ENCODE assay signal across 8 mouse cellular contexts in the genomic region with DNA sequence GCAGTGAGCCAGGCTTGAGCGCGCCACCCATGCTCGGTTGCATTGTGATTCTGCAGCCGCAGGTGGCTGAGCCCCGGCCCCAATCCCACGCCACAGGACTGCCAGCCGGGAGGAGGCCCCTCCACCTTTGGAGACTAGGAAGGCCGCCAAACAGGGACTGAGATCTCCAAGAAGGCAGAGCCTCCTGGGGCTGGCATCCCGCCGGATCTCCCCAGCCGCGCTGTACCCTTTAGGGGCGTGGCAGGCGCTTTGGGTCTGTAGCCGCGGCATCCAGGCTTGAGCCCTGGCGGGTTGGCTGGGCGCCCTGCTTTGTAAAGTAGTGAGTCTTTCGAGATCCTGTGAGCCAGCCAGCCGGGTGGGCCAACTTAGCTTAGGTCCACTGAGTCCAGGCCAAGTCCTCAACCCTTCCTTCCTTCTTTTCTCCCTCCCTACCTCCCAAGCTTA. TPM values are rescaled to one million over a fixed set of nuclear protein-coding genes. Genes with fewer than 3 reads are reported as not detected.
DNase-seq lines count a peak whose midpoint lies in the region; ATAC-seq lines count a peak whose summit lies in the region.

No protein-coding gene starts in this region.

- H3K27ac ChIP-seq in forebrain, embryonic 11.5 days (ENCODE audit: low read depth, low read length), result peak overlapping the region; percentile 74
- H3K27ac ChIP-seq in kidney, embryonic 16.5 days (ENCODE audit: low read length), result no peak overlapping the region
- H3K27ac ChIP-seq in limb, embryonic 15.5 days, result no peak overlapping the region
- no peak overlapping the region for H3K27ac ChIP-seq in stomach, embryonic 16.5 days (ENCODE audit: low read length)

- H3K4me2 ChIP-seq in forebrain, embryonic 11.5 days (ENCODE audit: low read depth, low read length, severe bottlenecking), result peak overlapping the region; percentile 86
- H3K4me2 ChIP-seq in kidney, embryonic 16.5 days (replicated peaks; ENCODE audit: low read depth, low read length), result peak overlapping the region; percentile 19
- H3K4me2 ChIP-seq in limb, embryonic 15.5 days, result 0 out of 2 replicates have a peak overlapping the region, but pooled peaks have one; percentile 31
- peak overlapping the region; percentile 55 for H3K4me2 ChIP-seq in stomach, embryonic 16.5 days (ENCODE audit: low read depth, low read length)

- peaks cover 18% of the 10 kb centered on the region for H3K9me3 ChIP-seq in megakaryocyte, embryonic 14.5 days
- H3K9me3 ChIP-seq in forebrain, embryonic 11.5 days (ENCODE audit: control insufficient read depth, low read length), result no peaks in the 10 kb centered on the region
- no peaks in the 10 kb centered on the region for H3K9me3 ChIP-seq in kidney, embryonic 16.5 days (ENCODE audit: low read length)
- H3K9me3 ChIP-seq in limb, embryonic 15.5 days, result no peaks in the 10 kb centered on the region
- H3K9me3 ChIP-seq in stomach, embryonic 16.5 days (replicated peaks; ENCODE audit: control insufficient read depth, low read length), result no peaks in the 10 kb centered on the region

- H3K9ac ChIP-seq in forebrain, embryonic 11.5 days (ENCODE audit: low read length), result peak overlapping the region; percentile 85
- H3K9ac ChIP-seq in kidney, embryonic 16.5 days (replicated peaks; ENCODE audit: low read length), result no peak overlapping the region
- no peak overlapping the region for H3K9ac ChIP-seq in limb, embryonic 15.5 days
- peak overlapping the region; percentile 54 for H3K9ac ChIP-seq in stomach, embryonic 16.5 days (ENCODE audit: low read length)

- ATAC-seq in megakaryocyte, adult 5-6 weeks (ENCODE audit: poor library complexity, severe bottlenecking), result no peak
- ATAC-seq in forebrain, embryonic 11.5 days (replicated peaks; ENCODE audit: low FRiP score), result peak; percentile 42
- ATAC-seq in kidney, embryonic 16.5 days (ENCODE audit: low FRiP score, low TSS enrichment), result peak; percentile 46; the same call in 1 of the 2 replicates
- ATAC-seq in limb, embryonic 15.5 days (ENCODE audit: insufficient number of reproducible peaks, low FRiP score, low TSS enrichment, low read depth), result no peak
- ATAC-seq in stomach, embryonic 16.5 days (ENCODE audit: insufficient read depth, low FRiP score), result no peak; the same call in 1 of the 2 replicates
- ATAC-seq in inflammation-experienced regulatory T-cells, adult 6 months, result no peak

- peak; percentile 82 for DNase-seq in forebrain, embryonic 11.5 days (ENCODE audit: low spot score)
- DNase-seq in gastrocnemius, postnatal 25 days, result no peak

- H3K27me3 ChIP-seq in megakaryocyte, embryonic 14.5 days (replicated peaks), result peaks cover 76% of the 10 kb centered on the region
- H3K27me3 ChIP-seq in forebrain, embryonic 11.5 days (ENCODE audit: control insufficient read depth, insufficient read depth, low read length), result no peaks in the 10 kb centered on the region; the same call in 1 of the 2 replicates
- H3K27me3 ChIP-seq in kidney, embryonic 16.5 days (ENCODE audit: insufficient read depth, low read length), result peaks cover 97% of the 10 kb centered on the region
- peaks cover 94% of the 10 kb centered on the region for H3K27me3 ChIP-seq in limb, embryonic 15.5 days
- peaks cover 78% of the 10 kb centered on the region for H3K27me3 ChIP-seq in stomach, embryonic 16.5 days (ENCODE audit: control insufficient read depth, insufficient read depth, low read length)

- peaks cover 9% of the 10 kb centered on the region for H3K4me1 ChIP-seq in megakaryocyte, embryonic 14.5 days
- H3K4me1 ChIP-seq in forebrain, embryonic 11.5 days (replicated peaks; ENCODE audit: control insufficient read depth, insufficient read depth, low read length), result peaks cover 36% of the 10 kb centered on the region
- no peaks in the 10 kb centered on the region for H3K4me1 ChIP-seq in kidney, embryonic 16.5 days (ENCODE audit: insufficient read depth, low read length)
- H3K4me1 ChIP-seq in limb, embryonic 15.5 days, result peaks cover 22% of the 10 kb centered on the region
- H3K4me1 ChIP-seq in stomach, embryonic 16.5 days (ENCODE audit: control insufficient read depth, insufficient read depth, low read length), result no peaks in the 10 kb centered on the region

- WGBS in forebrain, embryonic 11.5 days, result under 1% methylated on average over 20 of the region's 20 CpGs
- 0% methylated on average over 20 of the region's 20 CpGs for WGBS in kidney, embryonic 16.5 days
- WGBS in limb, embryonic 15.5 days, result 1% methylated on average over 20 of the region's 20 CpGs
- 3% methylated on average over 20 of the region's 20 CpGs for WGBS in stomach, embryonic 16.5 days

- H3K4me3 ChIP-seq in megakaryocyte, embryonic 14.5 days (replicated peaks), result peak overlapping the region; percentile 67
- H3K4me3 ChIP-seq in forebrain, embryonic 11.5 days (ENCODE audit: low read depth, low read length), result peak overlapping the region; percentile 35
- H3K4me3 ChIP-seq in kidney, embryonic 16.5 days (ENCODE audit: low read length), result peak overlapping the region; percentile 28
- H3K4me3 ChIP-seq in limb, embryonic 15.5 days, result peak overlapping the region; percentile 13
- peak overlapping the region; percentile 42 for H3K4me3 ChIP-seq in stomach, embryonic 16.5 days (replicated peaks; ENCODE audit: low read length)

- no peaks in the 10 kb centered on the region for H3K36me3 ChIP-seq in megakaryocyte, embryonic 14.5 days (replicated peaks; ENCODE audit: low read length)
- no peaks in the 10 kb centered on the region for H3K36me3 ChIP-seq in forebrain, embryonic 11.5 days (ENCODE audit: control insufficient read depth, insufficient read depth, low read length)
- no peaks in the 10 kb centered on the region for H3K36me3 ChIP-seq in kidney, embryonic 16.5 days (ENCODE audit: insufficient read depth, low read length)
- H3K36me3 ChIP-seq in limb, embryonic 15.5 days, result no peaks in the 10 kb centered on the region
- H3K36me3 ChIP-seq in stomach, embryonic 16.5 days (ENCODE audit: control insufficient read depth, insufficient read depth, low read length), result no peaks in the 10 kb centered on the region

RNA-seq across cellular contexts. Expression of gene Sox2, which starts 7.7 kb away (rescaled TPM):
- not detected in 2 replicates for polyA plus RNA-seq in megakaryocyte, embryonic 14.5 days (2012; ENCODE audit: insufficient read depth, low replicate concordance)
- total RNA-seq in megakaryocyte, adult 5-6 weeks (2015), result not detected in 2 replicates
- total RNA-seq in megakaryocyte, adult 5-6 weeks (2017), result not detected in 2 replicates
- 57.7 and 67.3 TPM in 2 replicates for polyA plus RNA-seq in forebrain, embryonic 11.5 days (2014; fragmentation: Nextera tagmentation; extraction: Ambion mirVana)
- polyA plus RNA-seq in kidney, embryonic 16.5 days (2015; fragmentation: Nextera tagmentation; extraction: Ambion mirVana), result not detected in 2 replicates
- polyA plus RNA-seq in limb, embryonic 15.5 days (2015; fragmentation: Nextera tagmentation; extraction: Ambion mirVana), result 0.38 TPM in 2 replicates
- 7.7 and 8.6 TPM in 2 replicates for polyA plus RNA-seq in stomach, embryonic 16.5 days (2015; fragmentation: Nextera tagmentation; extraction: Ambion mirVana)
- not detected for total RNA-seq in gastrocnemius, postnatal 25 days (2021)
- polyA plus RNA-seq in inflammation-experienced regulatory T-cells, adult 6 months (2017; shearing (Covaris generic)), result not detected

Comparison
In these comparisons a context has a peak if more than half of its experiments do, and no peak if none do; other contexts are left out.
1. H3K4me3 ChIP-seq: peak in every context shown above with its lines; median percentile 67 in megakaryocyte, embryonic 14.5 days; 42 in stomach, embryonic 16.5 days; 35 in forebrain, embryonic 11.5 days; 28 in kidney, embryonic 16.5 days; 13 in limb, embryonic 15.5 days.
2. ATAC-seq: peak in forebrain, embryonic 11.5 days (single experiment) and kidney, embryonic 16.5 days (single experiment); none in megakaryocyte, adult 5-6 weeks (single experiment), limb, embryonic 15.5 days (single experiment), stomach, embryonic 16.5 days (single experiment) and inflammation-experienced regulatory T-cells, adult 6 months (single experiment).
3. H3K4me2 ChIP-seq: peak in every context shown above with its lines; median percentile 86 in forebrain, embryonic 11.5 days; 55 in stomach, embryonic 16.5 days; 31 in limb, embryonic 15.5 days; 19 in kidney, embryonic 16.5 days.
4. H3K9ac ChIP-seq: peak in forebrain, embryonic 11.5 days (single experiment) and stomach, embryonic 16.5 days (single experiment); none in kidney, embryonic 16.5 days (single experiment) and limb, embryonic 15.5 days (single experiment).